Mouse (Mus musculus) MEL (cell line): Measurements from ENCODE around the gene Schip1.

Source experiments
- CHD2 ChIP-seq: IDR thresholded peaks from 2 replicates; pipeline ENCODE4 v1.6.1; 2011; ENCODE audit warnings: low read length, improper control_type of control experiment
- CTCF ChIP-seq, 3 experiments: IDR thresholded peaks in 2 of 3; conservative IDR thresholded peaks in 1 of 3; 2 replicates each; pipeline ENCODE4 v1.5.1; 2011 to 2012; ENCODE audit warnings: low read length in 3 of 3, low read depth in 2 of 3, mild to moderate bottlenecking in 2 of 3, improper control_type of control experiment in 1 of 3, inconsistent platforms in 1 of 3, mixed read lengths in 1 of 3, moderate library complexity in 1 of 3; ENCODE audit not compliant: control insufficient read depth in 1 of 3, insufficient read depth in 1 of 3, poor library complexity in 1 of 3, severe bottlenecking in 1 of 3
- E2F4 ChIP-seq: IDR thresholded peaks from 2 replicates; pipeline ENCODE4 v1.6.1; 2011; ENCODE audit warnings: low read depth, low read length, improper control_type of control experiment, borderline replicate concordance
- EP300 ChIP-seq, 2 experiments: IDR thresholded peaks; 2 replicates each; pipeline ENCODE4 v1.6.1; 2011; ENCODE audit warnings: improper control_type of control experiment in 2 of 2, low read length in 2 of 2, low read depth in 1 of 2, mild to moderate bottlenecking in 1 of 2
- GATA1 ChIP-seq: IDR thresholded peaks from 2 replicates; pipeline ENCODE4 v1.6.1; 2011; ENCODE audit warnings: low read depth, low read length, improper control_type of control experiment
- MAFK ChIP-seq: IDR thresholded peaks from 2 replicates; pipeline ENCODE4 v1.6.1; 2011; ENCODE audit warnings: low read depth, mild to moderate bottlenecking, low read length, improper control_type of control experiment, borderline replicate concordance
- MEF2A ChIP-seq: IDR thresholded peaks from 2 replicates; pipeline ENCODE4 v1.6.1; 2014; ENCODE audit warnings: low read depth, mild to moderate bottlenecking, inconsistent platforms, low read length, improper control_type of control experiment; ENCODE audit not compliant: poor library complexity, insufficient replicate concordance, severe bottlenecking; ENCODE audit errors: extremely low read depth
- MYC ChIP-seq: IDR thresholded peaks from 2 replicates; pipeline ENCODE4 v1.6.1; 2011; ENCODE audit warnings: low read depth, mild to moderate bottlenecking, low read length, improper control_type of control experiment, moderate library complexity
- POLR2A ChIP-seq, 2 experiments: IDR thresholded peaks; 2 replicates each; pipeline ENCODE4 v1.6.1; 2011 to 2012; ENCODE audit warnings: low read length in 2 of 2, mild to moderate bottlenecking in 2 of 2, control low read depth in 1 of 2, improper control_type of control experiment in 1 of 2, low read depth in 1 of 2, moderate library complexity in 1 of 2; ENCODE audit not compliant: control insufficient read depth in 1 of 2, insufficient read depth in 1 of 2, poor library complexity in 1 of 2
- POLR2AphosphoS5 ChIP-seq: IDR thresholded peaks from 2 replicates; pipeline ENCODE4 v1.6.1; 2012; ENCODE audit warnings: low read depth, borderline replicate concordance, mild to moderate bottlenecking, inconsistent platforms, low read length, moderate library complexity, mixed read lengths
- TAL1 ChIP-seq: IDR thresholded peaks from 2 replicates; pipeline ENCODE4 v1.6.1; 2012; ENCODE audit warnings: mild to moderate bottlenecking, inconsistent platforms, low read length, moderate library complexity, mixed read lengths
- ZKSCAN1 ChIP-seq: IDR thresholded peaks from 2 replicates; pipeline ENCODE4 v1.6.1; 2012; ENCODE audit warnings: low read depth, mild to moderate bottlenecking, inconsistent platforms, low read length, improper control_type of control experiment, moderate library complexity

- TF ChIP-seq CTCF (IDR thresholded peaks at IDR 0.05 in 2 of 3, conservative IDR thresholded peaks at IDR 0.05 in 1 of 3; ENCODE audit: control insufficient read depth in 1 of 3, insufficient read depth in 1 of 3, low read depth in 2 of 3, low read length in 3 of 3, poor library complexity in 1 of 3, severe bottlenecking in 1 of 3) (no peak), EP300 (IDR thresholded peaks at IDR 0.05; ENCODE audit: low read depth in 1 of 2, low read length in 2 of 2) (no peak), E2F4 (no peak), MAFK (no peak), MEF2A (no peak), ZKSCAN1 (no peak), POLR2A (IDR thresholded peaks at IDR 0.05; ENCODE audit: control insufficient read depth in 1 of 2, insufficient read depth in 1 of 2, low read depth in 1 of 2, low read length in 2 of 2, poor library complexity in 1 of 2) (no peak), CHD2 (no peak), POLR2AphosphoS5 (no peak), TAL1 (no peak), GATA1 (no peak), MYC (no peak)
Observed at GRCm38 (mm10) chr3:68353492-68353891, 288.9 kb downstream of the Schip1 start.
